Mouse (Mus musculus) granulocyte monocyte progenitor cell, adult 5-6 weeks (primary cell): ENCODE results near the gene Gzmk. TPM values are rescaled to one million over a fixed set of nuclear protein-coding genes. Genes with fewer than 3 reads are reported as not detected.
A peak's percentile ranks its signal among the peaks of the same experiment; 100 is the strongest.
"Not testable (repeated sequence)": the region's sequence is repeated elsewhere in the genome, so short reads cannot be mapped to it uniquely, and the experiment has no call there.

Experiments
- ATAC-seq: replicated peaks from 2 replicates; pipeline ENCODE4 v1.8.0; 2016; ENCODE audit warnings: mild to moderate bottlenecking, moderate TSS enrichment, inconsistent platforms; ENCODE audit not compliant: poor library complexity, severe bottlenecking
- total RNA-seq, 2 experiments: library from RNA; stranded (forward) in 1 of 2; stranded (reverse) in 1 of 2; fragments of 200-712, 200-1000 nt in 1 of 2; fragments of >200 nt in 1 of 2; fragmentation: Nextera tagmentation in 1 of 2; gene quantifications; 2 replicates each; pipeline ENCODE4 v1.2.3; 2014 to 2017

Gene Gzmk
- total RNA-seq (2014; fragmentation: Nextera tagmentation) (not detected in 2 replicates), total RNA-seq (2017) (not detected in 2 replicates)

DNA sequence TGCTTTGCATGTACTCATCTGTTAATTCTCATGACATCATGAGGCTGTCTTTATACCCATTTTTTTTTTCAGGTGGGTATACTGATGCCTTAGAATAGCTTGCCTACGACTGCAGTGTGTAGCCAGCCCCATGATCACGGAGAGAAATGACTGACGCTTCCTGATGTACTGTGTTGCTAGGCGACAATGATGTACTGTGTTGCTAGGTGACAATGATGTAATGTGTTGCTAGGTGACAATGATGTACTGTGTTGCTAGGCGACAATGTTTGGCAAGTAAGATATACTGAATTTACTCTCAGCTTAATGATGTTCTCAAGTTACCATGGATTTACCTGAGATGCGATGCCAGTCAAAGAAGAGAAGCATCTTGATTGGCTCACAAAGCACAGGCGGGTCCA is at the start of gene Gzmk:
Gzmk (minus strand) TSS at position 98 of the 400 bp plus-strand sequence.
- 0 out of 2 replicates have a peak, but pooled peaks have one; percentile 7 for ATAC-seq

GRCm38 (mm10) chr13:113271189-113271588 is 45.5 kb upstream of the Gzmk start:
- no peak for ATAC-seq

- peak; percentile 72 for ATAC-seq
Measured at GRCm38 (mm10) chr13:113269777-113270776, 44.4 kb upstream of the Gzmk start.

- peak; percentile 91 for ATAC-seq
Measured at GRCm38 (mm10) chr13:113267204-113267603, 41.5 kb upstream of the Gzmk start.

- ATAC-seq = 0 out of 2 replicates have a peak, but pooled peaks have one; percentile 9
Measured at GRCm38 (mm10) chr13:113266495-113266951, 40.8 kb upstream of the Gzmk start.

GRCm38 (mm10) chr13:113265257-113265656 is 39.5 kb upstream of the Gzmk start:
- no peak for ATAC-seq

DNA sequence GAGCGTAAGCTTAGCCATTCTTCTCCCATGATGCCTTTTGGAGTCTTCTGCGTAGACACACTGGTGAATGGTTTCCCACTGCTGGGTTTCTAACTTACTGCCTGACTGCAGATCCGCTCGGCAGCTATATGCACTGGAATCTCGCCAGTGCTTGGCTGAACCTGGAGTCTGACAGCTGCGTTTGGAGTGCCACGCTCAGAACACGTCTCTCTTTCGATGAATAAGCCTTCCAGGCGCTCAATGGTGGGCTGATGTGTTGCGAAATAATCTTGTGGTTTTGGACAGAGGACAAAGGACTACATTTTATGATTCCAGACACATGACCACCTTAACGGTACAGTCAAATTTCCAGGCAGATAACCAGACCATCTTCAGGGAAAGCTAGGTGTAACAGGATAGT is 37.1 kb upstream of the Gzmk start:
- peak; percentile 10 for ATAC-seq

GRCm38 (mm10) chr13:113259237-113259636 is 33.5 kb upstream of the Gzmk start:
- ATAC-seq = no peak

DNA sequence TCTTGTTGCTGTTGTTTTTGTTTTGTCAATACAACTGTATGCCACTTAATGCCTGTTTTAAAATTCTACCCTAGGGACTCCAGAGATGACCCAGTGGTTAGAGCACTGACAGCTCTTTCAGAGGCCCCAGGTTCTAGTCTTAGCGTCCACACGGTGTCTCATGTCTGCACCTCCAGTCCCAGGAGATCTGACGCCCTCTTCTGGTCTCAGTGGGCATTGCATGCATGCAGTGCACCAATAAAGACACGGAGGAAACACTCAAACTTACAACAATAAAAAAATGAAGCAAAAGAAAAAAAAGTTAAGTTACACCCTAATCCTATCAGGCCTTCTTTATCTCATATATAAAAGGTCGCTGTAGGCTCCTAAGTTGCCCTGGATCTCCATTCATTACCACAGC is 31.5 kb upstream of the Gzmk start:
- no peak for ATAC-seq

GRCm38 (mm10) chr13:113256766-113257165 is 31.1 kb upstream of the Gzmk start:
- ATAC-seq = no peak

DNA sequence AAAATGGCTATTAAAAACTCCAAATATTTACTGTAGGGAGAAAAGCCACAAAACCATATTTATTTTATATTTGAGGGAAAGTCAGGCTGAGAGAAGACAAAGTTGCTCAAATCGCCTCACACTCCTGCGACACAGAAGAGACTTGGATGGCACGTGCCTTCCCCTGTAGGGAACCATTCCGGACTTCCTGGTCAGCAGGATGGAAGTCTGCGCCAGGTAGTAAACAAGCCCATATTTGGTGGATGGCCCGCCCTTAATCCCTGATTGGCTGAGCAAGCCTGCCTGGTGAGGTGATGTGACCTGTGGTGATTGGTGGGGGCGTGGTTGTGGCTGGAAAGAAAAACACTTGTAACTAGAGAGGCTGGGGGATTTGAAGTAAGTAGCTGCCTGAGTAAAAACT is 26.9 kb upstream of the Gzmk start:
- ATAC-seq = not testable (repeated sequence)

- ATAC-seq = no peak
Measured at GRCm38 (mm10) chr13:113245025-113245424, 19.3 kb upstream of the Gzmk start.

- peak; percentile 93 for ATAC-seq
Measured at GRCm38 (mm10) chr13:113242129-113242528, 16.4 kb upstream of the Gzmk start.

DNA sequence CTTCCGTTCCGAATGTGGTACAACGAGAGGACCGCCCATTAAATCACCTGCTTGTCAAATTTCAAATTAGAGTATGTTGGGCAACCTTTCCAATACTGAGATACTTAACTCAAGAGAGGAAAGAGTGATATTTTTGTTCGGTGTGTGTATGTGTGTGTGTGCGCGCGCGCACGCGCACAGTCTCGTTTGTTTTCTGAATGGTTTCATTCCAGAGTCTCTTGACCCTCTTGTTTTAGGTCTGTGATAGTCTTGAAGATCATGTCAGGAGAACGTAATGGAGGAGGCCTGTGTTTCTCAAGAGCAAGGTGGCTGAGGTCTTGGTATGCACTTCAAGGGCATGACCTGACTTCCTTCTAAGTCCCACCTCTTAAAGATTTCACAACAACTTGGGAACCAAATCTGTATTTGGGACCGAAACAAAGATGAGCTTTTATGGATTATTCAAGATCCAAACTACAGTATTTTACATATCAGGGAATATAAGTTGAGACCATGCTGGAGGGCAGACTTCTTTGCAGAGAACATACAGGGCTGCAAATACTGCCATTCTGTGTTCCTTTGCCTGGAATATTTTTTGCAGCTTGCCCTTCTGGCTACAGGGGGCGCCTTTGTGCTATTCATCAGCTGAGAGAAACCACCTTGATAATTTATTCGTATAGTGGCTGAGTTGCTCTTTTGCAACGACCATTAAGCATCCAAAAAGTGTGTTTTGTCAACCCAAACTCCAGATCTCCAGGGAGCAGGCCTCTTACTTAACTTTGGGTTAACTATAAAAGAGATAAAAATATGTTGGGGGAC is 2.2 kb upstream of the Gzmk start:
- peak; percentile 25; the same call in 1 of the 2 replicates for ATAC-seq

- ATAC-seq = peak; percentile 97
Measured at GRCm38 (mm10) chr13:113227076-113227475, 1.4 kb upstream of the Gzmk start.

DNA sequence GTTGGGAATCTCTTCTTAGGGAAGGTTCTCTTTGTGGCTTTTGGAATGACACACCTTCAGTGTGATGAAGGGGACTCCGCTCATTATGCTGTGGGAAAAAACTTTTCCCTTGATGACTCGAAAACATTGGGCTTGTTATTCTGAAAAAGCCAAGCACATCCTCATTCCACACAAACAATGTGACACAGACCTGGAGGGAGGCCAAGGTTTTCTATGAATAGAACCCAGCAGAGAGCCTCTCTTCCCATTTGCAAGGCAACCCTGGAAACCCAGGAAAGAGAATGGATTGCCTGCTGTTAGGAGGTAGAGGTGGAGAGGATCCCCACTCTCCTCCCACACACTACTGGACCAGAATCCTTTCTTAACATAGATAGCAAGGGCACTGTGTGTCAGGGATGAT is 1.6 kb downstream of the Gzmk start:
- ATAC-seq = no peak

- no peak for ATAC-seq
Measured at GRCm38 (mm10) chr13:113221851-113222250, 3.9 kb downstream of the Gzmk start.

GRCm38 (mm10) chr13:113213865-113214264 is 11.8 kb downstream of the Gzmk start:
- ATAC-seq = no peak

- ATAC-seq = 0 out of 2 replicates have a peak, but pooled peaks have one; percentile 17
Measured at GRCm38 (mm10) chr13:113212401-113212800, 13.3 kb downstream of the Gzmk start.

DNA sequence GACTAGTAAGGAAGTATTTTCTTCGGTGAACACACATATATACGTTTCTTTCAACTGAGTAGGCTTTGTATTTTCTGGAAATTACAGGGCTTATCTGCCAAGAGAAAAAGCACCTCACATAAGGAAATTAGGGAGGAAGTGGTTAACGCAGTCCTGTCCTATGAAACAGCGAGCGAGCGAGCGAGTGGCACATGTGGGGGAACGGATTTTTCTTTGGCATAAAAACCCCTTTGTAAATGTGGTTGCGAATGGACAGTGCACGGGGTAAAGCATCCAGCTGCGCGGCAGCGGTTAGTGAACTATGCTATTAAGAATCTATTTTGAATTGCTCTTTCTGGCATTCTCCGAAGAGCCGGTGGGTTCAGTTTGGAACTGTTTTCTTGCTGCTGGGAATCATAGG is 14.4 kb downstream of the Gzmk start:
- peak; percentile 68 for ATAC-seq

DNA sequence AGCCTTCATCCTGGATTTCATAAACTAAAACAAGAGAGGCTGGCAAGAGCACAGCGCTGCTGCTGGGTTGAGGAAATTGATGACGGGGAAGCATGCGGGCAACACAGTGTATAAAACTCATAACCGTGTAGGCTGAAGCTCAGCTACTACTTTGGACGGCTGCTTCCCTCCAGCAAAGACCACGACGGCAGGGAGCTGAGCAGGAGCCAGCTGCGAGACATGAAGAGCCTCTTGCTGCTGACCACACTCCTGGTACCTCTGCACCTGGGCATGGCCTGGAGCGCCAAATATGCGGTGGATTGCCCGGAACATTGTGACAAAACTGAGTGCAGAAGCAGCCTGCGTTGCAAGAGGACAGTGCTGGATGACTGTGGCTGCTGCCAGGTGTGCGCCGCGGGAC is 16.1 kb downstream of the Gzmk start, which contains the start of gene Esm1:
Esm1 (plus strand) TSS at position 36 of the 400 bp plus-strand sequence.
- peak; percentile 13; the same call in 1 of the 2 replicates for ATAC-seq
